10 mouse cellular contexts compared by ENCODE assay signal in genomic region chr4:141477681-141478102, GRCm38 (mm10). TPM values are rescaled to one million over a fixed set of nuclear protein-coding genes. Genes with fewer than 3 reads are reported as not detected.
DNase-seq lines count a peak whose midpoint lies in the region; ATAC-seq and TF ChIP-seq lines count a peak whose summit lies in the region.
"Had no signal": no experiment of that assay in that cellular context is flagged by ENCODE, and none has a peak within 500 bp of the region (broad histone marks: within the 10 kb centered on the region; RNA-seq: fewer than 3 reads in every experiment).

No protein-coding gene starts in this region.

- peak overlapping the region; percentile 8 for H3K27ac ChIP-seq in heart, embryonic 13.5 days (replicated peaks)
- H3K27ac ChIP-seq in left cerebral cortex, adult 2 months: peak overlapping the region; percentile 84

- no peak for ATAC-seq in heart, embryonic 13.5 days (ENCODE audit: extremely low read depth, insufficient number of reproducible peaks, low FRiP score, low TSS enrichment)
- ATAC-seq in neutrophil, adult 5-6 weeks (ENCODE audit: extremely low read depth, insufficient number of reproducible peaks, low FRiP score, poor library complexity, severe bottlenecking): peak; percentile 87

- peak; percentile 47 to 68 for DNase-seq in adrenal gland, adult (ENCODE audit: inconsistent age in 2 of 2, low spot score in 1 of 2)
- no peak for DNase-seq in adrenal gland, postnatal 14 days
- DNase-seq in thymus, postnatal 0 days (ENCODE audit: low spot score): peak; percentile 5
- no peak for DNase-seq in thymus, adult 18-20 months
- peak; percentile 63 to 68 for DNase-seq in left cerebral cortex, adult 2 months (ENCODE audit: extremely low spot score in 1 of 2, low spot score in 2 of 2)
- no peak for DNase-seq in adipocyte (ENCODE audit: low spot score)

- no peaks in the 10 kb centered on the region for H3K4me1 ChIP-seq in heart, embryonic 13.5 days
- H3K4me1 ChIP-seq: embryonic facial prominence, embryonic 12.5 days had no signal

- no peak overlapping the region for H3K4me2 ChIP-seq in heart, embryonic 13.5 days
- H3K4me2 ChIP-seq: embryonic facial prominence, embryonic 12.5 days had no signal

- no peak overlapping the region for H3K9ac ChIP-seq in heart, embryonic 13.5 days
- H3K9ac ChIP-seq: embryonic facial prominence, embryonic 12.5 days had no signal

- H3K9me3 ChIP-seq in heart, embryonic 13.5 days: no peaks in the 10 kb centered on the region
- H3K9me3 ChIP-seq: embryonic facial prominence, embryonic 12.5 days had no signal

- TF ChIP-seq CTCF in left cerebral cortex, adult 2 months (IDR thresholded peaks at IDR 0.05): no peak

- 85% methylated on average over 16 of the region's 16 CpGs for WGBS in heart, embryonic 13.5 days

- no peak overlapping the region for H3K4me3 ChIP-seq in heart, embryonic 13.5 days
- H3K4me3 ChIP-seq in left cerebral cortex, adult 2 months: no peak overlapping the region
- H3K4me3 ChIP-seq: embryonic facial prominence, embryonic 12.5 days had no signal

- intact Hi-C loops in left cerebral cortex, adult 2 months (cut with DNase I): loop anchor here (1.0 kb wide), 1 partner anchor 82 kb away; no protein-coding TSS in a partner anchor

- H3K36me3 ChIP-seq in heart, embryonic 13.5 days: peaks cover 99% of the 10 kb centered on the region

- no peaks in the 10 kb centered on the region for H3K27me3 ChIP-seq in heart, embryonic 13.5 days (replicated peaks)
- H3K27me3 ChIP-seq: embryonic facial prominence, embryonic 12.5 days had no signal

RNA-seq across cellular contexts. Expression of gene Zbtb17, which starts 33.2 kb away (rescaled TPM):
- total RNA-seq in adrenal gland, postnatal 14 days (2021): 17.0 and 19.4 TPM in 2 replicates
- polyA plus RNA-seq in thymus, postnatal 0 days (2015; fragmentation: Nextera tagmentation; extraction: Ambion mirVana): 31.1 and 32.5 TPM in 2 replicates
- 23.3 and 23.4 TPM in 2 replicates for polyA plus RNA-seq in heart, embryonic 13.5 days (2015; fragmentation: Nextera tagmentation; extraction: Ambion mirVana)
- total RNA-seq in left cerebral cortex, adult 2 months (2021): 10 to 100 TPM; 45.3 to 46.4 TPM
- total RNA-seq in neutrophil, adult 5-6 weeks (2017): 25.3 and 32.0 TPM in 2 replicates

RNA-seq across cellular contexts. Expression of gene Srarp, which starts 41.8 kb away (rescaled TPM):
- total RNA-seq in adrenal gland, postnatal 14 days (2021): not detected in 2 replicates
- not detected in 2 replicates for polyA plus RNA-seq in thymus, postnatal 0 days (2015; fragmentation: Nextera tagmentation; extraction: Ambion mirVana)
- not detected in 2 replicates for polyA plus RNA-seq in heart, embryonic 13.5 days (2015; fragmentation: Nextera tagmentation; extraction: Ambion mirVana)
- 1 to 10 TPM; 3.8 to 4.2 TPM for total RNA-seq in left cerebral cortex, adult 2 months (2021)
- total RNA-seq in neutrophil, adult 5-6 weeks (2017): not detected in 2 replicates
- polyA plus RNA-seq: embryonic facial prominence, embryonic 12.5 days; neural tube, embryonic 11.5 days had no signal

RNA-seq across cellular contexts. Expression of gene Hspb7, which starts 57.1 kb away (rescaled TPM):
- 0.19 and 1.5 TPM in 2 replicates for total RNA-seq in adrenal gland, postnatal 14 days (2021)
- 0.27 TPM in 1 of 2 replicates, not detected in the other for polyA plus RNA-seq in thymus, postnatal 0 days (2015; fragmentation: Nextera tagmentation; extraction: Ambion mirVana)
- polyA plus RNA-seq in heart, embryonic 13.5 days (2015; fragmentation: Nextera tagmentation; extraction: Ambion mirVana): 183 and 184 TPM in 2 replicates
- total RNA-seq in left cerebral cortex, adult 2 months (2021): under 1 TPM; 0.40 to 0.57 TPM
- not detected in 2 replicates for total RNA-seq in neutrophil, adult 5-6 weeks (2017)
- polyA plus RNA-seq: embryonic facial prominence, embryonic 12.5 days; neural tube, embryonic 11.5 days had no signal

Comparison
In these comparisons a context has a peak if more than half of its experiments do, and no peak if none do; other contexts are left out.
1. DNase-seq: peak in adrenal gland, adult (2 of 2), thymus, postnatal 0 days (single experiment) and left cerebral cortex, adult 2 months (2 of 2); none in adrenal gland, postnatal 14 days (single experiment), thymus, adult 18-20 months (0 of 2) and adipocyte (single experiment).